Mouse (Mus musculus): ENCODE measurements around the gene Hpcal4.

DNA sequence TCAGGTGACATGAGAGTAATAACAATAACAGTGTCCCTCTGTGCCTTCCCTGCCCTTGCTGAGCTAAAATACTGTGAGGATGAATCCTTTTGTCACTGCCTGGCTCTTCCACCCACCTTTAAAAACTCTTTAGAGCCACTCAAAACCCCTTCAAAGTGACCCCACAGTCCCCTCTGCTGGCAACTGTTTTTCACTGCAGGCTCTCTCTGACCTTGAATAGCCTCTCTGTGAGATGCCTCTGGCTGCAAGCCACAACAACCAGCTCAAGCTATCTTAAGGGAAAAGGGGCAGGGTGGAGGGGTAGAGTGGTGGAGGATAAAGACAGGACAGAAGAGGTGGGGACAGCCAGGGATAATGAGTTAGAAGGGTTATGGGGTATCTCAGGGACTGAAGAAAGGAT lies 11.2 kb upstream of the Hpcal4 start:
- TF ChIP-seq CHD2 (IDR thresholded peaks at IDR 0.05; ENCODE audit: low read depth, low read length) (no peak), ZC3H11A (IDR thresholded peaks at IDR 0.05; ENCODE audit: borderline replicate concordance, low read depth, low read length) (no peak), ZNF384 (IDR thresholded peaks at IDR 0.05; ENCODE audit: low read depth, low read length) (no peak), MAFK (IDR thresholded peaks at IDR 0.05; ENCODE audit: insufficient read depth, low read depth, low read length) (no peak), HCFC1 (IDR thresholded peaks at IDR 0.05; ENCODE audit: borderline replicate concordance, insufficient read depth, low read length) (no peak)

All from ES-E14 (cell line).